Mouse (Mus musculus) left cerebral cortex, postnatal 14 days (tissue): ENCODE results near the gene Chat. TPM values are rescaled to one million over a fixed set of nuclear protein-coding genes. Genes with fewer than 3 reads are reported as not detected.

Source experiments
- DNase-seq, 2 experiments: peaks; one replicate each; pipeline ENCODE4 v3.0.0; 2021 to 2022; ENCODE audit warnings: low spot score in 2 of 2, mixed read lengths in 1 of 2
- intact Hi-C: fragments of 180-260 bp; cut with DNase I; formaldehyde crosslinking; loops from one replicate; pipeline ENCODE4 v1.15.1; 2025
- total RNA-seq, 2 experiments: library from RNA; stranded (reverse); gene quantifications; 2 replicates each; pipeline ENCODE4 v1.2.3; 2021

Chat gene
- total RNA-seq, 2 experiments from 2014 or later, result 1.1 to 1.2 TPM

- intact Hi-C loops, result loop anchor here (10.0 kb wide), 1 partner anchor 92 kb away; the partner anchor contains the start of genes Chat and Slc18a3
- DNase-seq, result no peak
Measured at GRCm38 (mm10) chr14:32372510-32372909, 93.3 kb downstream of the Chat start.

- intact Hi-C loops, result loop anchor here (10.0 kb wide), 1 partner anchor 95 kb away; the partner anchor contains the start of genes Chat and Slc18a3
- no peak for DNase-seq
Measured at GRCm38 (mm10) chr14:32369756-32370155, 96.0 kb downstream of the Chat start.

DNA sequence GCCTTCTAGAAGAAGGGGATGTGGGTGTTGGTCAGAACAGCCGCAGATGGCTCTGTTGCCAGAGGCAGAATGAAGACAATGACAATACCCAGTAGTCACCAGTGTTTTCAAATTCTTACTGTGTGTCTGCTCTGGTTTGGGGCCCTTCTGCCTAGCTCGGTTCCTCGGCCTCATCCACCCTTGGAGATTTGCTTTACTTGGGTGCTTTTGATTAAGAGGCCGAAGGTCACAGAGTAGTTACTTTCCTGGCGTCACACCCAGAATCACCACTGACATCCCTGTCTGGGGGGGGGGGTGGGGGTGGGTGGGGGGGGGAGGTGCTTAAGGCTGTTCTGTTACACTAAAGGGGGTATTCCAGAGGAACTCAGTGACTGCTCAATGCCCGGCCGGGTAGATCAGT is 101.4 kb downstream of the Chat start:
- intact Hi-C loops, result no loop called here
- DNase-seq, result no peak

Other genes with a start within 250 kb of the Chat start
- 10 to 100 TPM; 75.7 to 77.6 TPM for gene Ogdhl, start 144.0 kb downstream of the Chat start, total RNA-seq
- gene 1700024G13Rik, start 77.6 kb downstream of the Chat start, total RNA-seq, result not detected
- 1 to 10 TPM; 2.1 to 2.5 TPM for gene Slc18a3, start 1.1 kb downstream of the Chat start, total RNA-seq
- gene Ercc6, start 47.5 kb upstream of the Chat start, total RNA-seq, result 10 to 100 TPM; 17.6 to 22.6 TPM
- not detected for gene Prrxl1, start 133.4 kb upstream of the Chat start, total RNA-seq
- gene 3425401B19Rik, start 219.3 kb upstream of the Chat start, total RNA-seq, result under 1 TPM; 0.13 to 0.15 TPM